Mouse (Mus musculus) hindbrain, embryonic 15.5 days (tissue): ENCODE results near the gene Gm45902. TPM values are rescaled to one million over a fixed set of nuclear protein-coding genes. Genes with fewer than 3 reads are reported as not detected.

Source experiments
- ATAC-seq: fragments of 200-750 bp; cut with Nextera tagmentation; 2 replicates; pipeline ENCODE4 v1.8.0; 2017; ENCODE audit warnings: low read depth, moderate number of reproducible peaks, moderate TSS enrichment; ENCODE audit not compliant: low FRiP score
- H3K27ac ChIP-seq: fragments of 300-500 bp; sonication (generic); replicated peaks from 2 replicates; pipeline ENCODE4 v1.5.1; 2015; ENCODE audit warnings: mild to moderate bottlenecking, inconsistent platforms
- H3K27me3 ChIP-seq: fragments of 300-500 bp; sonication (generic); 2 replicates; pipeline ENCODE4 v1.6.1; 2015; ENCODE audit warnings: control low read depth, inconsistent platforms
- H3K36me3 ChIP-seq: fragments of 300-500 bp; sonication (generic); 2 replicates; pipeline ENCODE4 v1.6.1; 2015; ENCODE audit warnings: control low read depth, inconsistent platforms
- H3K4me1 ChIP-seq: fragments of 300-500 bp; sonication (generic); replicated peaks from 2 replicates; pipeline ENCODE4 v1.6.1; 2015; ENCODE audit warnings: control low read depth, inconsistent platforms
- H3K4me2 ChIP-seq: fragments of 300-500 bp; sonication (generic); 2 replicates; pipeline ENCODE4 v1.6.1; 2015; ENCODE audit warnings: moderate library complexity, mild to moderate bottlenecking, inconsistent platforms
- H3K4me3 ChIP-seq: fragments of 300-500 bp; sonication (generic); 2 replicates; pipeline ENCODE4 v1.5.1; 2015; ENCODE audit warnings: mild to moderate bottlenecking, inconsistent platforms
- H3K9ac ChIP-seq: fragments of 300-500 bp; sonication (generic); 2 replicates; pipeline ENCODE4 v1.6.1; 2015; ENCODE audit warnings: inconsistent platforms
- H3K9me3 ChIP-seq: fragments of 300-500 bp; sonication (generic); 2 replicates; pipeline ENCODE4 v1.6.1; 2016; ENCODE audit warnings: control low read depth, inconsistent platforms
- WGBS: fragments of 180-500 bp; shearing (Covaris S2); methylation state at CpG from one replicate; pipeline ENCODE4 v1.1.7; 2015; 5-methylcytosine and 5-hydroxymethylcytosine counted together
- polyA plus RNA-seq: library from polyadenylated mRNA; unstranded; fragments of >200 nt; fragmentation: Nextera tagmentation; extraction: Ambion mirVana; gene quantifications from 2 replicates; pipeline ENCODE4 v1.2.1, GENCODE M21; 2015

Gm45902 gene
- polyA plus RNA-seq, result 7.8 and 7.9 TPM in 2 replicates

DNA sequence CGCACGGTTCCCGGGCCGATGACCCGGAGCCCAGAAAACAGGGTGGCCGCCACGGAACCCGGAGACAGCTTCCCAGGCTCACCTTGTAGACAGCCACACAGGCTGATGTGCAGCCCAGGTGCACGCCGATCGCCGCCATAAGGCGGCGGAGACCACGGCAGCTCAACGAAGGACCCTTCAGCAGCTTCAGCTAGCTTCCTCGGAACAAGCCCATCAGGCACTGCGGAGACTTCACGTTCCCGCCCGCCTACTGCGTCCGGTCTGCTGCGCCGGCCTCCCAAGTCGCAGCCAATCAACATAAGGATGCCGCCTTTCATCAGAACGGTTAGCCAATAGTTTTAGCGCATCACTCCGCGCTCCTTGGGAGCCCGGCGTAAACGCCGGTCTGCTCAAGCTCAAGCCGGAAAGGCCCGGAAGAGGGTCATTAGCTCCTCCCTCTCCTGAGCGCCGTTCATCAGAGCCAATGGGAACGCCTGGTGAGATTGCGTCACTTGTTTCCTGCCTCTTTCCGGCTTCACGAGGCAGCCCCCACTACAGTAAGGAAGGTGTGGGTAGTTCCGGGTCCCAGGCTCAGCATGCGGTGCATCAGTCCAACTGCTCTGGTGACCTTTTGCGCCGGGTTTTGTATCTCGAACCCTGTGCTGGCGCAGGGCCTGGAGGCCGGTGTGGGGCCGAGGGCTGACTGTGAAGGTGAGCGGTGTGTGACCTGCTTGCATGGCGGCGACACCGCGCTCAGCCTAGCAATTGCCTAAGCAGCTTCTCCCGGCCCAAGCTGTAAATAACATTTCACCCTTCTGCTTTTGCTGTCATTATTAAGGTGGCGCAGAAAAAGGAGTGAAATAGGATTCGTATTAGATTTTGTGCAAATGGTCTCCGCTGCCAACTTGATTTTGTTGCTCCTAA lies at the start of gene Gm45902, which contains the start of the genes Hspa14 and Cdnf:
Gene Gm45902 (minus strand): TSS at position 239 of the 903 bp plus-strand sequence.
Gene Hspa14 (minus strand): TSS at position 263 of the 903 bp plus-strand sequence.
Gene Cdnf (plus strand): TSS at position 479 of the 903 bp plus-strand sequence.
- Histone ChIP-seq H3K27me3 (no peaks in the 10 kb centered on the region), H3K9ac (peak within 1 kb of the TSS; percentile 81), H3K36me3 (peaks cover 22% of the 10 kb centered on the region), H3K9me3 (no peaks in the 10 kb centered on the region), H3K4me1 (peaks cover 22% of the 10 kb centered on the region), H3K4me2 (peak within 1 kb of the TSS; percentile 97), H3K27ac (peak within 1 kb of the TSS; percentile 87), H3K4me3 (peak within 1 kb of the TSS; percentile 67)
- peak; percentile 100 for ATAC-seq
- under 1% methylated on average over 60 of the region's 60 CpGs for WGBS

DNA sequence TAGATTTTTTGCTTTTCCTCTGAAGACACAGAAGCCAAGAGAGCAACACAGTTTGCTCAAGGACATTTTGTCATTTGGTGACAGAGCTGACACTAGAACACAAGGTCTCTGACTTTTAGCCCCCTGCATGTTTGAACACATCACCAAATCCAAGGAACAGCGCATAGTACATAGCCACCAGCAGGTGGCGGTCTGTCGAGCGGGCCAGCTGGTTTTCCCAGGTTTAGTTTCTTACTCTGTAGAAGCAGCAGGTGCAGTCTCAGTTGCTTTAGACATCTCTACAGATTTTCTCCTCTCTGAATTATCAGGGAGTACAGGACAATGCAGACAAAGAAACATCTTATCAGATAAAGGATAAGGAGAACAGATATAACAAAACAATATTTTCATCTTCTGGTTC lies 34.0 kb upstream of the Gm45902 start:
- no peak overlapping the region for H3K4me3 ChIP-seq
- H3K4me2 ChIP-seq, result no peak overlapping the region
- H3K9me3 ChIP-seq, result no peaks in the 10 kb centered on the region
- no peaks in the 10 kb centered on the region for H3K36me3 ChIP-seq
- WGBS, result 2% methylated on average over 4 of the region's 4 CpGs
- no peaks in the 10 kb centered on the region for H3K27me3 ChIP-seq
- ATAC-seq, result no peak
- H3K4me1 ChIP-seq, result no peaks in the 10 kb centered on the region
- no peak overlapping the region for H3K9ac ChIP-seq
- no peak overlapping the region for H3K27ac ChIP-seq

DNA sequence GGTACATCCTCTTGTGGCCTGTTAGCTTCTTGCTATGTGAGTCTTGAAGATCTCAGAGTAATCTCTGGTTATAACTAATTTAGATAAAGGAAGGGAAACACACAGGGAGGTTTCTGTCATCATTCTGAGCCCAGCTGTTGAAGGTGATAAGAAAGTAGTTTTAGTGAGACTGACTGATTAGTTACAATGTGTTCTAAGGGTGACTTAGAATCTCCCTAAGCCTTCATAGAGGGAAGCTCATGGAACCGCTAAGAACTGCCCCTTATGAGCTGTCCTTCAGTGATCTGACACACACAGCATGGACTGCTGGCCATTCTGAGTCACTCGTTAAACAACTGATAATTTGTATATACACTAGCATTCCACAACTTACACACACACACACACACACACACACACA lies 33.5 kb upstream of the Gm45902 start:
- no peak for ATAC-seq

DNA sequence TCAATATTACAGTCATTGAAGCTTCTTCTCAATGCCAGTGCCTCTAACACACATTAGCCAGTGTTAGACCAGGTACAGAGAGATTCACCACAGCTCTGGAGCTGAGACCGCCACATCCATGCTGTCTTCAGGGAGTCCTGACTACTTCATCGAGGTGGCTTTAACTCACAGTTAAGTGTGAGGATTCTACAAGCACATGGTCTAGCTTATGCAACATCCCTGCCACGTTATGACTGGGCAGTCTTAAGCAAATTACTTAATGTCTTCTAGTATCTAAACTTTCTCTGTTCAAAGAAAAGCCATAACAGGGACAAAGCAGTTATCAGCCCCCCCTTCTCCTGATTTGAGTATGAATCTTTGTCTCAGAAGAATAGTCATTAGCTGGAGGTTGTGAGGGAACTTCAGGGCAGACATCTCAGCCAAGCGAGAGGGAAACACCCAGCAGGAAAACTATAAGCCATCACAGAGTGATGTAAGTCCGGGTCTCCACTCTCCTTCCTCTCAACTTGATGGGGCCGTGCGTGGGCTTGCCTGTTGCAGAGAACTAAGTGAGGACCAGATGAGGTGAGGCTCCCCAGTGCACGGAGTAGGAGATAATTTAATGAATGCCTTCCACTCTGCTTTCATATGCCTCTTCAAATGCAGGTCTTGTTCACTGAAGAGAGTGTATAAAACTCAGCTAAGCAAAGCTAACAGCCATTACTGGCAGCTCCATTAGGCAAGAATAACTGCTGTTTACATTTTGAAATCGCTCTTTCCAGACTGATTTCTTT lies 28.9 kb upstream of the Gm45902 start:
- Histone ChIP-seq H3K27ac (no peak overlapping the region), H3K4me1 (no peaks in the 10 kb centered on the region), H3K4me3 (no peak overlapping the region), H3K4me2 (no peak overlapping the region), H3K9me3 (no peaks in the 10 kb centered on the region), H3K9ac (no peak overlapping the region), H3K27me3 (no peaks in the 10 kb centered on the region), H3K36me3 (no peaks in the 10 kb centered on the region)
- WGBS, result 68% methylated on average over 9 of the region's 9 CpGs
- no peak for ATAC-seq

More for the DNA sequence above, 33.5 kb upstream of the Gm45902 start:
- no peak overlapping the region for H3K9ac ChIP-seq
- H3K27me3 ChIP-seq, result no peaks in the 10 kb centered on the region
- H3K27ac ChIP-seq, result no peak overlapping the region
- H3K36me3 ChIP-seq, result no peaks in the 10 kb centered on the region
- H3K4me2 ChIP-seq, result no peak overlapping the region
- H3K9me3 ChIP-seq, result no peaks in the 10 kb centered on the region
- H3K4me1 ChIP-seq, result no peaks in the 10 kb centered on the region
- 72% methylated on average over 2 of the region's 2 CpGs for WGBS
- H3K4me3 ChIP-seq, result no peak overlapping the region

DNA sequence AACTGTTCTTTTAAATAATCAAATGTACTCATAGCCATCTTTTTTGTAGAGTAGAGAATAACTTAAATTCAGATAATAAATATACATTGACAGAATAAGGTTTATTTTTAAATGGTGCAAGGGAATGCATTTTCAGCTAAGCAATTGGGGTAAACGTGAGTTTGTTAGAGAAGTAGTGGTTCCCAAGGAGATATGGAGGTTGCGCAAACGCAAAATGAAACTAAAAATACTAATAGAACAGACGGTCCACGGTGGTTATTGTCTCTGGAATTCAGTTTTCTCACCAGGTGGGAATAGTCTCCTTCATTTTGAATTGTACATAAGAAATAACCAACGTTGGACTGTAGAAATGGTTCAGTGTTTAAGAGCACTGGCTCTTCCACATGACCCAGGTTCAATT lies 13.7 kb upstream of the Gm45902 start:
- no peak for ATAC-seq
- H3K27ac ChIP-seq, result no peak overlapping the region

DNA sequence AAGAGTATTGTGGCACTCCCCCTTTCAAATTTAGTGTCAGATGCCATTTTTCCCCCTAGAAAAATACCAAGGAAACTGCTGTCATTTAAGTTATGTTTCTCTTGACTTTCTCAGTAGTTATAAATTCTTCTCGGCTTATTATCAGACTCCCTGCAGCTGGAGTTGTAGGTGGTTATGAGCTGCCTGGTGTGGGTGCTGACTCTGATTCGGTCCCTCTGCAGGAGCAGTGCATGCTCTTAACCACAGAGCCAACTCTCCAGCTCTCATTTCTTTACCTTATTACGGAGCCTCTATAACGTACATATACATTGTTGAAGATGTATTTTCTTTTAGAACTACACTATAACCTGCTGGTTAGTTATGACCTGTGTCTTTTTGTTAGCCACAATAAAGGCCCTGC lies 10.0 kb upstream of the Gm45902 start:
- 88% methylated on average over 4 of the region's 4 CpGs for WGBS
- no peaks in the 10 kb centered on the region for H3K27me3 ChIP-seq
- no peak overlapping the region for H3K9ac ChIP-seq
- H3K36me3 ChIP-seq, result no peaks in the 10 kb centered on the region
- H3K27ac ChIP-seq, result no peak overlapping the region
- H3K4me2 ChIP-seq, result no peak overlapping the region
- ATAC-seq, result no peak
- no peaks in the 10 kb centered on the region for H3K4me1 ChIP-seq
- no peaks in the 10 kb centered on the region for H3K9me3 ChIP-seq
- H3K4me3 ChIP-seq, result no peak overlapping the region

More for the DNA sequence above, 13.7 kb upstream of the Gm45902 start:
- no peaks in the 10 kb centered on the region for H3K4me1 ChIP-seq
- H3K27me3 ChIP-seq, result no peaks in the 10 kb centered on the region
- no peak overlapping the region for H3K9ac ChIP-seq
- H3K9me3 ChIP-seq, result no peaks in the 10 kb centered on the region
- H3K36me3 ChIP-seq, result no peaks in the 10 kb centered on the region
- no peak overlapping the region for H3K4me2 ChIP-seq
- no peak overlapping the region for H3K4me3 ChIP-seq
- WGBS, result 80% methylated on average over 6 of the region's 6 CpGs

DNA sequence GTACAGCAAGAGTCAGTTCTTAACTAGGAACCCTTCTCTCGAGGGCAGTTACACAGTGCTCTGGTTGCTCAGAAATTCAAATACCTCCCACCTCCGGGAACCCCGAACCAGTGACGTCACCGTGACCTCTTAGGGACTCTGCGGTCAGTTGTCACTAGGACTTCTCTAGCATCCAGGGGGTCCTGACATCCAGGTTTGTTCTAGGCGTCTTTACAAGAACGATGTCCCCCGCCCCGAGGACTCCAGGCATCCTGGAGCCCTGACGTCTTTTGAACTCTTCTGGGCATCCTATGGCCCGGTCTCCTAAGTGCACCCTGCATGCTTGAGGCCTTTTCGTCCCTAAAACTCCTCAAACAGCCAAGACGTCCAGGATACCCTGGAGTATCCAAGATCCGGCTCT lies 514 bp downstream of the Gm45902 start:
- Histone ChIP-seq H3K4me1 (peaks cover 22% of the 10 kb centered on the region), H3K9ac (peak overlapping the region; percentile 81), H3K9me3 (no peaks in the 10 kb centered on the region), H3K27ac (peak overlapping the region; percentile 81), H3K4me3 (peak overlapping the region; percentile 67), H3K36me3 (peaks cover 24% of the 10 kb centered on the region), H3K27me3 (no peaks in the 10 kb centered on the region), H3K4me2 (peak overlapping the region; percentile 97)
- WGBS, result under 1% methylated on average over 15 of the region's 15 CpGs
- ATAC-seq, result no peak

DNA sequence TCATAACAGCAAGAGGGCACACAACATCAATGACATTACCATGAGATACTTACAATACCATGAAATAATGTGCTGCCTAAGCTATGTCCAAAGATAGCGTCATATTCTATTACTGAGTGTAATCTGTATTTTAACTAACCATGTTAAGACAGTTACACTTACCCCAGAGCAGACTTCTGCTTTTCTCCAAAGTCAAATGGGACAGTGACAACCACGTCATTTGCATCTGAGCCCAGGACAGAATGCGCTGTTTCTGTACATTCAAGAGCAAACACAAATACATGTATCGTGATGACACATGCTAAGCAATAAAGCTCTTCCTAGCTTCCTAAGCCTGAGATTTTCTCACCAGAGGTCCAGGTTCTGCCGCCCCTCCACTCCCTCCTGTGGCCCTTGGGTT lies 11.7 kb downstream of the Gm45902 start:
- H3K9ac ChIP-seq, result no peak overlapping the region
- no peak for ATAC-seq
- no peak overlapping the region for H3K27ac ChIP-seq
- no peak overlapping the region for H3K4me3 ChIP-seq
- no peak overlapping the region for H3K4me2 ChIP-seq
- H3K36me3 ChIP-seq, result peaks cover 58% of the 10 kb centered on the region
- 96% methylated on average over 5 of the region's 5 CpGs for WGBS
- no peaks in the 10 kb centered on the region for H3K27me3 ChIP-seq
- no peaks in the 10 kb centered on the region for H3K9me3 ChIP-seq
- no peaks in the 10 kb centered on the region for H3K4me1 ChIP-seq

DNA sequence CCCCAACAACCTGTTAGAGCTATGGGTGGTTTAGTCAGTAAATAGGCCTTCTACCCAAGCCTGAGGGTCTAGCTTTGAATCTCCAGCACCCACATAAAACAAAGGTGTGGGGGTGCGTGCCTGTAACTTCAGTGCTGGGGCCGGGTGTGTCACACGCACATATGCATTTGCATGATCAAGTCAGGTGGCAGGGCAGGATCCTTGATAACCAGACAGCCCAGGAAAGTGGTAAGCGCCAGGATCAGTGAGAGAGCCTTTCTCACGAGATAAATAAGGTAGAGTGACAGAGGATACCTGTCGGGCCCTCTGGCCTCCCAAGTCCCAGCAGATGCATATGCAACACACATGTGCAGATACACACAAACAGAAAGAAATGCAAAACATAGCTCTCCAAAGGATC lies 13.0 kb downstream of the Gm45902 start:
- H3K36me3 ChIP-seq, result peaks cover 57% of the 10 kb centered on the region
- ATAC-seq, result no peak
- WGBS, result 91% methylated on average over 6 of the region's 6 CpGs
- no peaks in the 10 kb centered on the region for H3K27me3 ChIP-seq
- no peak overlapping the region for H3K4me3 ChIP-seq
- no peaks in the 10 kb centered on the region for H3K4me1 ChIP-seq
- no peak overlapping the region for H3K9ac ChIP-seq
- no peak overlapping the region for H3K4me2 ChIP-seq
- no peak overlapping the region for H3K27ac ChIP-seq
- H3K9me3 ChIP-seq, result no peaks in the 10 kb centered on the region

DNA sequence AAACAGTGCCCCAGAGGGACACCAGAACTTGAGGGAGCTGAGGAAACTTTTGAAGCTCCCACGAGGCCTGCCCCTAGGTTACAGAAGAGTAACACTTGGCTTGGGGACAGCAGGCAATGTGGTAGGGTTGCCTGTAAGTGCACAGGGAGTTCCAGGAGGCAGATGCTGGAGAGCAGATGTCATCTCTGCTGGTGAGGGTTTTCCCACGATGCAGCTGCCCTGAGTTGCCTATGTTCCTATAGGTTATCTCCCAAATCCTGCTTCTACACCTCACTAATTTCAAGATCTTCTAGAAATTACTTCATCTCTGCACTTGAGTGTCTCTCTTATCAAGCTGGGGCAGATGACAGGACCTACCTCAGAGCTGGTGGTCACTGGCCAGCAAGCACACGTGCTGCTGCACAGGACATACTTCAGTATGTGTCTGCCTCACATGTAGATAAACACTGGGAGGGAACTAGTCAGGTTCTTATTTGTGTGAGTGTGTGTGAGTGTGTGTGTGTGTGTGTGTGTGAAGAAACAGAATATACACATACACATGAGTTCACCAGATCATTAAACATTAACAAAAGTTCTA lies 18.7 kb downstream of the Gm45902 start:
- Histone ChIP-seq H3K9me3 (no peaks in the 10 kb centered on the region), H3K9ac (no peak overlapping the region), H3K4me1 (no peaks in the 10 kb centered on the region), H3K27me3 (no peaks in the 10 kb centered on the region), H3K4me3 (no peak overlapping the region), H3K36me3 (peaks cover 70% of the 10 kb centered on the region), H3K4me2 (no peak overlapping the region), H3K27ac (no peak overlapping the region)
- no peak for ATAC-seq
- WGBS, result 87% methylated on average over 3 of the region's 3 CpGs

DNA sequence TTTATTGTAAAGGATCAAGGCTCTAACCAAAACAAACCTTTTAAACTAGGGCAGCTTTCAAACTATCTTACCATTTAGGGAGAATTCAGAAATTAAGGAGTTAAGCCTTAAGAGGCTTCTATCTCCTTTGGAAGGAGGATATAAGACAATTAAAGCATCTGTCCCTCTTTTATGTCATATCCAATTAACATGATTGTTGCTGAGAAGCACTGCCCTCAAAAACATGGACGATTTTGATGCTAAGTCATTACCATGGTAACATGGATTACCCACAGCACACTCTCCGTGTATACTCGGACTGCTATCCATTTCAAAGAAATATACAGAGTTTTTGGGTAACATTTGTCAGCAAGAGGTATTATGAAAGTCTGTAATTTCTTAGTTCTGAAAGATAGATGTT lies 22.8 kb downstream of the Gm45902 start:
- Histone ChIP-seq H3K27me3 (no peaks in the 10 kb centered on the region), H3K4me1 (no peaks in the 10 kb centered on the region), H3K27ac (no peak overlapping the region), H3K9ac (no peak overlapping the region), H3K4me2 (no peak overlapping the region), H3K9me3 (no peaks in the 10 kb centered on the region), H3K4me3 (no peak overlapping the region), H3K36me3 (peaks cover 43% of the 10 kb centered on the region)
- 79% methylated on average over 3 of the region's 3 CpGs for WGBS
- ATAC-seq, result no peak

DNA sequence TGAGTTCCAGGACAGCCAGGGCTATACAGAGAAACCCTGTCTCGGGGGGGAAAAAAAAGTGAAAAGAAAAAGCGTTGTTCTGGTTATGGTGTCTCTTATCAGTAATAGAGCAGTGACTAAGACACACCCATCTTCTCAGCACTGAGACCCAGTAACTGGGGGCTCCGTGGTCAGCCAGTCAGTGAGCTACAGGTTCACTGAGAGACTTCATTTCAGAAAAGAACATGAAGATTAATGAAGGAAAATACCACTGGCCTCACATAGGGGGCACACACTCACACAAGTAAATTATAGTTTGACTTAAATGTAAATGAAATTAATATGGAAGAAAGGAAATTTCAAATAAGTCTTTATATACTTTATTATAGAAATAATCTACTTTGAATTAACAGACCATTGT lies 32.4 kb downstream of the Gm45902 start:
- no peak overlapping the region for H3K4me2 ChIP-seq
- H3K9ac ChIP-seq, result no peak overlapping the region
- no peaks in the 10 kb centered on the region for H3K27me3 ChIP-seq
- no peaks in the 10 kb centered on the region for H3K9me3 ChIP-seq
- no peak overlapping the region for H3K4me3 ChIP-seq
- no peaks in the 10 kb centered on the region for H3K36me3 ChIP-seq
- 89% methylated on average over 3 of the region's 3 CpGs for WGBS
- H3K27ac ChIP-seq, result no peak overlapping the region
- H3K4me1 ChIP-seq, result peaks cover 5% of the 10 kb centered on the region; the same call in 1 of the 2 replicates
- ATAC-seq, result no peak
